Mouse (Mus musculus): ENCODE results near the gene Parp3.

DNA sequence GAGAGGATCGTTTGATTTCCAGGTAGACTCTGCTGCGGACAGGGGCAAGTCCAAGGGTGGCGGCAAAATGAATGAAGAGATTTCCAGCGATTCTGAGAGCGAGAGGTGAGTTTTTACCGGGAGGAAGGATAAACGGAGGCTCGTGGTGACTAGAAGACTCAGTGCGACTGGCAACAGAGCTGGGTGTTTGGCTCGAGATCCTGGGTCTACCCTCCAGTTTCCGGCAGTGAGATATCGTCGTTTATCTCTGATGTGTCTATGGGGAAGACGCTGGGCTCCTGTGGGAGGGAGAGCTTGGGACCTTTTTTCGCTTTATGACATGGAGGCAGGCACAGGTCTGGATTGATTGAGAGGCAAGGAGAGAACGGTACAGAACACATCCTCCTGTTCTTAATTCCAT, 900 bp upstream of the Parp3 start:
- TF ChIP-seq CTCF (IDR thresholded peaks at IDR 0.05) (no peak), EP300 (IDR thresholded peaks at IDR 0.05; ENCODE audit: insufficient read depth, low read depth, low read length) (no peak), POLR2A (IDR thresholded peaks at IDR 0.05; ENCODE audit: insufficient read depth, low read depth, low read length) (no peak)

All from heart, adult 2 months (tissue).